Mouse (Mus musculus) lung, embryonic 14.5 days (tissue): Measurements from ENCODE around the gene 4930451I11Rik. TPM values are rescaled to one million over a fixed set of nuclear protein-coding genes. Genes with fewer than 3 reads are reported as not detected.

Source experiments
- ATAC-seq: fragments of 200-750 bp; cut with Nextera tagmentation; 2 replicates; pipeline ENCODE4 v1.8.0; 2017; ENCODE audit warnings: mild to moderate bottlenecking, moderate TSS enrichment, moderate library complexity; ENCODE audit not compliant: insufficient read depth
- DNase-seq: peaks from one replicate; pipeline ENCODE4 v3.0.0-alpha.2; 2015
- H3K27ac ChIP-seq: fragments of 300-500 bp; sonication (generic); 2 replicates; pipeline ENCODE4 v1.5.1; 2014; ENCODE audit warnings: low read depth, mild to moderate bottlenecking, moderate library complexity
- H3K27me3 ChIP-seq: fragments of 300-500 bp; sonication (generic); 2 replicates; pipeline ENCODE4 v1.6.1; 2014; ENCODE audit warnings: low read length, control low read depth; ENCODE audit not compliant: insufficient read depth
- H3K36me3 ChIP-seq: fragments of 300-500 bp; sonication (generic); 2 replicates; pipeline ENCODE4 v1.6.1; 2014; ENCODE audit warnings: control low read depth; ENCODE audit not compliant: insufficient read depth
- H3K4me1 ChIP-seq: fragments of 300-500 bp; sonication (generic); 2 replicates; pipeline ENCODE4 v1.6.1; 2014; ENCODE audit warnings: antibody characterized with exemption, control low read depth; ENCODE audit not compliant: insufficient read depth
- H3K4me2 ChIP-seq: fragments of 300-500 bp; sonication (generic); 2 replicates; pipeline ENCODE4 v1.6.1; 2014; ENCODE audit warnings: mild to moderate bottlenecking
- H3K4me3 ChIP-seq: fragments of 300-500 bp; sonication (generic); 2 replicates; pipeline ENCODE4 v1.5.1; 2014; ENCODE audit warnings: low read depth, low read length
- H3K9ac ChIP-seq: fragments of 300-500 bp; sonication (generic); 2 replicates; pipeline ENCODE4 v1.6.1; 2014
- H3K9me3 ChIP-seq: fragments of 300-500 bp; sonication (generic); 2 replicates; pipeline ENCODE4 v1.6.1; 2016; ENCODE audit warnings: low read depth, low read length, control low read depth
- CTCF ChIP-seq: IDR thresholded peaks from 2 replicates; pipeline ENCODE4 v1.5.1; 2016; ENCODE audit warnings: antibody characterized with exemption, low read depth
- WGBS: fragments of 180-500 bp; shearing (Covaris S2); extraction: QIAGEN DNeasy Blood & Tissue Kit; methylation state at CpG from one replicate; pipeline ENCODE4 v1.1.7; 2014; 5-methylcytosine and 5-hydroxymethylcytosine counted together
- polyA plus RNA-seq: library from polyadenylated mRNA; unstranded; fragments of >200 nt; fragmentation: Nextera tagmentation; extraction: Ambion mirVana; gene quantifications from 2 replicates; pipeline ENCODE4 v1.2.1, GENCODE M21; 2014

Gene 4930451I11Rik
- polyA plus RNA-seq, 1 experiment from 2014 or later = not detected

GRCm38 (mm10) chr7:126863791-126864190 is 32.4 kb upstream of the 4930451I11Rik start:
- Histone ChIP-seq H3K9me3 (no peaks in the 10 kb centered on the region), H3K27me3 (no peaks in the 10 kb centered on the region), H3K9ac (peak overlapping the region; percentile 80), H3K36me3 (peaks cover 67% of the 10 kb centered on the region), H3K4me1 (peaks cover 7% of the 10 kb centered on the region), H3K27ac (peak overlapping the region; percentile 30; the same call in 1 of the 2 replicates), H3K4me3 (peak overlapping the region; percentile 73), H3K4me2 (peak overlapping the region; percentile 77)
- WGBS = 46% methylated on average over 6 of the region's 6 CpGs
- ATAC-seq (no peak), DNase-seq (no peak)
- TF ChIP-seq CTCF = no peak

- Histone ChIP-seq H3K9me3 (no peaks in the 10 kb centered on the region), H3K36me3 (peaks cover 66% of the 10 kb centered on the region), H3K4me3 (peak within 1 kb of the TSS; percentile 73), H3K9ac (peak within 1 kb of the TSS; percentile 80), H3K4me1 (peaks cover 7% of the 10 kb centered on the region), H3K27me3 (no peaks in the 10 kb centered on the region), H3K4me2 (peak within 1 kb of the TSS; percentile 77), H3K27ac (peak within 1 kb of the TSS; percentile 84)
- ATAC-seq (peak; percentile 66), DNase-seq (peak; percentile 99)
- WGBS = under 1% methylated on average over 41 of the region's 41 CpGs
- TF ChIP-seq CTCF = 0 out of 2 replicates have a peak, but pooled peaks have one; percentile 8
Observed at GRCm38 (mm10) chr7:126862147-126862784, 30.8 kb upstream of the 4930451I11Rik start, which contains the start of gene Ino80e. TSS of gene Ino80e (minus strand) at chr7:126862377.

GRCm38 (mm10) chr7:126861429-126862130 is 30.1 kb upstream of the 4930451I11Rik start, which contains the start of gene Hirip3:
TSS of gene Hirip3 (plus strand) at chr7:126861972.
- ATAC-seq = peak; percentile 92

GRCm38 (mm10) chr7:126860987-126861386 is 29.5 kb upstream of the 4930451I11Rik start:
- ATAC-seq = no peak; the same call in 1 of the 2 replicates
- H3K9ac ChIP-seq = peak overlapping the region; percentile 80
- WGBS = 59% methylated on average over 5 of the region's 5 CpGs
- peaks cover 66% of the 10 kb centered on the region for H3K36me3 ChIP-seq
- H3K9me3 ChIP-seq = no peaks in the 10 kb centered on the region
- TF ChIP-seq CTCF = no peak
- peak overlapping the region; percentile 77 for H3K4me2 ChIP-seq
- H3K4me1 ChIP-seq = peaks cover 7% of the 10 kb centered on the region
- no peak overlapping the region for H3K27ac ChIP-seq
- H3K4me3 ChIP-seq = peak overlapping the region; percentile 73
- no peak for DNase-seq
- no peaks in the 10 kb centered on the region for H3K27me3 ChIP-seq

More at GRCm38 (mm10) chr7:126861429-126862130, 30.1 kb upstream of the 4930451I11Rik start, which contains the start of gene Hirip3:
- Histone ChIP-seq H3K4me1 (peaks cover 7% of the 10 kb centered on the region), H3K4me3 (peak within 1 kb of the TSS; percentile 73), H3K36me3 (peaks cover 66% of the 10 kb centered on the region), H3K4me2 (peak within 1 kb of the TSS; percentile 77), H3K27me3 (no peaks in the 10 kb centered on the region), H3K9ac (peak within 1 kb of the TSS; percentile 80), H3K9me3 (no peaks in the 10 kb centered on the region), H3K27ac (peak within 1 kb of the TSS; percentile 84)
- TF ChIP-seq CTCF = no peak
- 1% methylated on average over 42 of the region's 42 CpGs for WGBS
- DNase-seq = peak; percentile 98

GRCm38 (mm10) chr7:126856741-126857420 is 25.4 kb upstream of the 4930451I11Rik start:
- ATAC-seq (no peak), DNase-seq (no peak)
- H3K4me3 ChIP-seq = no peak overlapping the region
- peak overlapping the region; percentile 20; the same call in 1 of the 2 replicates for H3K9ac ChIP-seq
- peaks cover 80% of the 10 kb centered on the region for H3K36me3 ChIP-seq
- no peaks in the 10 kb centered on the region for H3K9me3 ChIP-seq
- 67% methylated on average over 9 of the region's 9 CpGs for WGBS
- 0 out of 2 replicates have a peak, but pooled peaks have one; percentile 1 for TF ChIP-seq CTCF
- no peak overlapping the region for H3K27ac ChIP-seq
- no peak overlapping the region for H3K4me2 ChIP-seq
- peaks cover 7% of the 10 kb centered on the region; the same call in 1 of the 2 replicates for H3K4me1 ChIP-seq
- H3K27me3 ChIP-seq = no peaks in the 10 kb centered on the region

- H3K9ac ChIP-seq = no peak overlapping the region
- TF ChIP-seq CTCF = no peak
- 76% methylated on average over 3 of the region's 3 CpGs for WGBS
Observed at GRCm38 (mm10) chr7:126855641-126856040, 24.2 kb upstream of the 4930451I11Rik start.

More at GRCm38 (mm10) chr7:126855641-126856040, 24.2 kb upstream of the 4930451I11Rik start:
- ATAC-seq (no peak), DNase-seq (no peak)
- Histone ChIP-seq H3K9me3 (no peaks in the 10 kb centered on the region), H3K27ac (no peak overlapping the region), H3K4me1 (peaks cover under 1% of the 10 kb centered on the region; the same call in 1 of the 2 replicates), H3K4me3 (no peak overlapping the region), H3K27me3 (no peaks in the 10 kb centered on the region), H3K4me2 (no peak overlapping the region), H3K36me3 (peaks cover 83% of the 10 kb centered on the region)
